Mouse (Mus musculus) limb, embryonic 13.5 days (tissue): ENCODE measurements around the gene Bcl7c. TPM values are rescaled to one million over a fixed set of nuclear protein-coding genes. Genes with fewer than 3 reads are reported as not detected.
"Not testable (repeated sequence)": the region's sequence is repeated elsewhere in the genome, so short reads cannot be mapped to it uniquely, and the experiment has no call there.

ENCODE experiments used
- ATAC-seq: fragments of 200-750 bp; cut with Nextera tagmentation; 2 replicates; pipeline ENCODE4 v1.8.0; 2017; ENCODE audit warnings: low read depth, moderate number of reproducible peaks, moderate TSS enrichment; ENCODE audit not compliant: low FRiP score
- H3K27ac ChIP-seq: fragments of 300-500 bp; sonication (generic); 2 replicates; pipeline ENCODE4 v1.5.1; 2015; ENCODE audit warnings: inconsistent platforms, mild to moderate bottlenecking, moderate library complexity
- H3K27me3 ChIP-seq: fragments of 300-500 bp; sonication (generic); 2 replicates; pipeline ENCODE4 v1.6.1; 2015; ENCODE audit warnings: mild to moderate bottlenecking, inconsistent platforms
- H3K36me3 ChIP-seq: fragments of 300-500 bp; sonication (generic); 2 replicates; pipeline ENCODE4 v1.6.1; 2015; ENCODE audit warnings: inconsistent platforms, mild to moderate bottlenecking, moderate library complexity
- H3K4me1 ChIP-seq: fragments of 300-500 bp; sonication (generic); 2 replicates; pipeline ENCODE4 v1.6.1; 2015; ENCODE audit warnings: inconsistent platforms
- H3K4me2 ChIP-seq: fragments of 300-500 bp; sonication (generic); replicated peaks from 2 replicates; pipeline ENCODE4 v1.6.1; 2015; ENCODE audit warnings: inconsistent platforms, mild to moderate bottlenecking, moderate library complexity
- H3K4me3 ChIP-seq: fragments of 300-500 bp; sonication (generic); 2 replicates; pipeline ENCODE4 v1.5.1; 2015; ENCODE audit warnings: moderate library complexity, mild to moderate bottlenecking, inconsistent platforms
- H3K9ac ChIP-seq: fragments of 300-500 bp; sonication (generic); 2 replicates; pipeline ENCODE4 v1.6.1; 2015; ENCODE audit warnings: mild to moderate bottlenecking, inconsistent platforms
- H3K9me3 ChIP-seq: fragments of 300-500 bp; sonication (generic); 2 replicates; pipeline ENCODE4 v1.6.1; 2016; ENCODE audit warnings: inconsistent platforms
- WGBS: fragments of 180-500 bp; shearing (Covaris S2); methylation state at CpG from one replicate; pipeline ENCODE4 v1.1.7; 2015; 5-methylcytosine and 5-hydroxymethylcytosine counted together
- polyA plus RNA-seq: library from polyadenylated mRNA; unstranded; fragments of >200 nt; fragmentation: Nextera tagmentation; extraction: Ambion mirVana; gene quantifications from 2 replicates; pipeline ENCODE4 v1.2.1, GENCODE M21; 2015

The Bcl7c gene
- polyA plus RNA-seq, 1 experiment from 2014 or later: 82.3 TPM

GRCm38 (mm10) chr7:127745251-127745651 lies 36.5 kb upstream of the Bcl7c start:
- ATAC-seq: peak; percentile 85
- peak overlapping the region; percentile 93 for H3K27ac ChIP-seq
- H3K4me3 ChIP-seq: peak overlapping the region; percentile 96
- under 1% methylated on average over 19 of the region's 19 CpGs for WGBS
- H3K4me1 ChIP-seq: peaks cover 22% of the 10 kb centered on the region
- peaks cover 25% of the 10 kb centered on the region for H3K36me3 ChIP-seq
- peak overlapping the region; percentile 85 for H3K4me2 ChIP-seq
- peak overlapping the region; percentile 92 for H3K9ac ChIP-seq
- H3K9me3 ChIP-seq: no peaks in the 10 kb centered on the region
- no peaks in the 10 kb centered on the region for H3K27me3 ChIP-seq

- Histone ChIP-seq H3K4me1 (peaks cover 22% of the 10 kb centered on the region), H3K4me2 (peak within 1 kb of the TSS; percentile 85), H3K9me3 (no peaks in the 10 kb centered on the region), H3K9ac (peak within 1 kb of the TSS; percentile 92), H3K4me3 (peak within 1 kb of the TSS; percentile 96), H3K36me3 (peaks cover 17% of the 10 kb centered on the region), H3K27ac (peak within 1 kb of the TSS; percentile 93), H3K27me3 (no peaks in the 10 kb centered on the region)
- no peak for ATAC-seq
- WGBS: 1% methylated on average over 26 of the region's 26 CpGs
These were observed 35.8 kb upstream of the Bcl7c start, which contains the start of gene Fbxl19 for GRCm38 (mm10) chr7:127744366-127745045. Gene Fbxl19, plus strand, starts transcription at chr7:127744543.

DNA sequence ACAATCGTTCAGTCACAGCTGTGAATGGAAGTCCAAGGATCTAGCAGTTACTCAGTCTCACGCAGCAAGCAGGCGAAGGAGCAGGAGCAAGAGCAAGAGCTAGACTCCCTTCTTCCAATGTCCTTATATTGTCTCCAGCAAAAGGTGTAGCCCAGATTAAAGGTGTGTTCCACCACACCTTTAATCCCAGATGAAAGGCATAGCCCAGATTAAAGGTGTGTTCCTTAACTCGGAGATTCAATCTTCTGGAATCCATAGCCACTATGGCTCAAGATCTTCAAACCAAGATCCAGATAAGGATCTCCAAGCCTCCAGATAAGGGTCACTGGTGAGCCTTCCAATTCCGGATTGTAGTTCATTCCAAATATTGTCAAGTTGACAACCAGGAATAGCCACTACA lies 23.3 kb upstream of the Bcl7c start, which contains the start of gene Ctf2:
TSS of gene Ctf2 (minus strand) at position 101 of the 400 bp plus-strand sequence.
- not testable (repeated sequence) for H3K9ac ChIP-seq, H3K4me3 ChIP-seq, H3K27me3 ChIP-seq, H3K36me3 ChIP-seq, H3K4me2 ChIP-seq, ATAC-seq, H3K4me1 ChIP-seq, H3K27ac ChIP-seq, H3K9me3 ChIP-seq
- 100% methylated on average over 1 of the region's 5 CpGs for WGBS

DNA sequence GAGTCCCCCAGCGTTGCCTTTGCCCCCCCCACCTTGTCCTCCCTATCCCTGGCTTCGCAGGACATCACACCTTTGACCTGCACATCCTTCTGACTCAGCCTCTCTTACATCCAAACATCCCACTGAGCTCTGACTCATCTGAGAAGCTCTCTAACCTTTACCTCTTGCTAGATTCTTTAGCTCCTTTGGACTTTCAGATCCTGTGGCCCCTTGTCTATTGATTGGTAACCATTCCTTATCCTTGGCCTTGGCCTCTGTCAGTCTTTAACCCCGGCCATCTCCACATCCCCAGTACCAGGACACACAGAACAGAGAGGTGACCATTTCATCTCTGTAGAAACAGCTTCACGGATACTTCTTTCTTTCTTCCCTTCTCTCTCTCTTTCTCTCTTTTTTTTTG lies 21.4 kb upstream of the Bcl7c start:
- H3K4me3 ChIP-seq: no peak overlapping the region
- H3K9me3 ChIP-seq: no peaks in the 10 kb centered on the region
- no peaks in the 10 kb centered on the region for H3K27me3 ChIP-seq
- no peaks in the 10 kb centered on the region for H3K4me1 ChIP-seq
- no peak overlapping the region for H3K4me2 ChIP-seq
- H3K9ac ChIP-seq: no peak overlapping the region
- no peaks in the 10 kb centered on the region for H3K36me3 ChIP-seq
- WGBS: 68% methylated on average over 4 of the region's 4 CpGs
- no peak overlapping the region for H3K27ac ChIP-seq
- no peak for ATAC-seq

GRCm38 (mm10) chr7:127727898-127728297 lies 19.2 kb upstream of the Bcl7c start:
- no peak overlapping the region for H3K4me3 ChIP-seq
- no peak overlapping the region for H3K27ac ChIP-seq
- no peaks in the 10 kb centered on the region for H3K36me3 ChIP-seq
- WGBS: 88% methylated on average over 7 of the region's 7 CpGs
- no peak overlapping the region for H3K4me2 ChIP-seq
- H3K27me3 ChIP-seq: no peaks in the 10 kb centered on the region
- ATAC-seq: no peak
- H3K9me3 ChIP-seq: no peaks in the 10 kb centered on the region
- no peak overlapping the region for H3K9ac ChIP-seq
- no peaks in the 10 kb centered on the region for H3K4me1 ChIP-seq

- no peaks in the 10 kb centered on the region for H3K9me3 ChIP-seq
- no peak overlapping the region for H3K4me3 ChIP-seq
- 63% methylated on average over 6 of the region's 6 CpGs for WGBS
- H3K27me3 ChIP-seq: no peaks in the 10 kb centered on the region
- no peak overlapping the region for H3K4me2 ChIP-seq
- ATAC-seq: no peak
- no peak overlapping the region for H3K9ac ChIP-seq
- H3K4me1 ChIP-seq: no peaks in the 10 kb centered on the region
- H3K27ac ChIP-seq: no peak overlapping the region
- H3K36me3 ChIP-seq: no peaks in the 10 kb centered on the region
These were observed 17.2 kb upstream of the Bcl7c start for GRCm38 (mm10) chr7:127725924-127726323.

GRCm38 (mm10) chr7:127725490-127725889 lies 16.8 kb upstream of the Bcl7c start:
- Histone ChIP-seq H3K27me3 (no peaks in the 10 kb centered on the region), H3K36me3 (no peaks in the 10 kb centered on the region), H3K4me3 (no peak overlapping the region), H3K27ac (no peak overlapping the region), H3K4me1 (no peaks in the 10 kb centered on the region), H3K4me2 (no peak overlapping the region), H3K9me3 (no peaks in the 10 kb centered on the region), H3K9ac (no peak overlapping the region)
- WGBS: 47% methylated on average over 2 of the region's 2 CpGs
- ATAC-seq: no peak

- no peak overlapping the region for H3K4me2 ChIP-seq
- H3K27me3 ChIP-seq: no peaks in the 10 kb centered on the region
- no peaks in the 10 kb centered on the region for H3K9me3 ChIP-seq
- no peak overlapping the region for H3K9ac ChIP-seq
- ATAC-seq: no peak
- no peak overlapping the region for H3K4me3 ChIP-seq
- H3K4me1 ChIP-seq: peaks cover 24% of the 10 kb centered on the region
- H3K27ac ChIP-seq: no peak overlapping the region
- peaks cover 39% of the 10 kb centered on the region for H3K36me3 ChIP-seq
- 93% methylated on average over 6 of the region's 6 CpGs for WGBS
These were observed 10.5 kb upstream of the Bcl7c start for GRCm38 (mm10) chr7:127719258-127719657.

DNA sequence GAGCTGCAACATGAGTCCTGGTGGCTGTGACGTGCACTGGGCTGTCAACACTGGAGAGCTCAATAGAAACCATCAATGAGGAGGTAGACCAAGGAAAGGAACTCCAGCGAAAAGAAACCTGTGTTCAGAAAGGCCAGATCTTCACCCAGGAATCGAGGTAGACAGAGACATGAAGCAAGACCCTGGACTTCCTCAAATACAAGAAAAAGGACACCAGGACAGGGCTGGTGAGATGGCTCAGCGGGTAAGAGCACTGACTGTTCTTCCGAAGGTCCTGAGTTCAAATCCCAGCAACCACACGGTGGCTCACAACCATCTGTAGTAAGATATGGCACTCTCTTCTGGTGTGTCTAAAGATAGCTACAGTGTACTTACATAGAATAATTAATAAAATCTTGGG lies 9.6 kb upstream of the Bcl7c start:
- no peak overlapping the region for H3K9ac ChIP-seq
- WGBS: 90% methylated on average over 6 of the region's 6 CpGs

DNA sequence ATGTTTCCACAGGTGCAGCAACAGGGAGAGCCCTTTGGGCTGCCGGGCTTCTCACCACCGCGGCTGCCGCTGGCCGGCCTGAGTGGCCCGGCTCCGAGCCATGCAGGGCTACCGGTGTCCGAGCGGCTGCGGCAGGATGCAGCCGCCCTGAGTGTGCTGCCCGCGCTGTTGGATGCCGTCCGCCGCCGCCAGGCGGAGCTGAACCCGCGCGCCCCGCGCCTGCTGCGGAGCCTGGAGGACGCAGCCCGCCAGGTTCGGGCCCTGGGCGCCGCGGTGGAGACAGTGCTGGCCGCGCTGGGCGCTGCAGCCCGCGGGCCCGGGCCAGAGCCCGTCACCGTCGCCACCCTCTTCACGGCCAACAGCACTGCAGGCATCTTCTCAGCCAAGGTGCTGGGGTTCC lies 8.3 kb upstream of the Bcl7c start:
- H3K4me1 ChIP-seq: peaks cover 38% of the 10 kb centered on the region
- H3K27ac ChIP-seq: no peak overlapping the region
- H3K36me3 ChIP-seq: peaks cover 39% of the 10 kb centered on the region
- H3K4me3 ChIP-seq: peak overlapping the region; percentile 40
- peak overlapping the region; percentile 68 for H3K4me2 ChIP-seq
- no peaks in the 10 kb centered on the region for H3K27me3 ChIP-seq
- 2% methylated on average over 38 of the region's 41 CpGs for WGBS
- H3K9me3 ChIP-seq: no peaks in the 10 kb centered on the region
- no peak for ATAC-seq
- H3K9ac ChIP-seq: peak overlapping the region; percentile 73

More for the DNA sequence above, 9.6 kb upstream of the Bcl7c start:
- ATAC-seq: no peak
- Histone ChIP-seq H3K27ac (no peak overlapping the region), H3K4me3 (no peak overlapping the region), H3K27me3 (no peaks in the 10 kb centered on the region), H3K4me2 (no peak overlapping the region), H3K36me3 (peaks cover 39% of the 10 kb centered on the region), H3K9me3 (no peaks in the 10 kb centered on the region), H3K4me1 (peaks cover 33% of the 10 kb centered on the region)

DNA sequence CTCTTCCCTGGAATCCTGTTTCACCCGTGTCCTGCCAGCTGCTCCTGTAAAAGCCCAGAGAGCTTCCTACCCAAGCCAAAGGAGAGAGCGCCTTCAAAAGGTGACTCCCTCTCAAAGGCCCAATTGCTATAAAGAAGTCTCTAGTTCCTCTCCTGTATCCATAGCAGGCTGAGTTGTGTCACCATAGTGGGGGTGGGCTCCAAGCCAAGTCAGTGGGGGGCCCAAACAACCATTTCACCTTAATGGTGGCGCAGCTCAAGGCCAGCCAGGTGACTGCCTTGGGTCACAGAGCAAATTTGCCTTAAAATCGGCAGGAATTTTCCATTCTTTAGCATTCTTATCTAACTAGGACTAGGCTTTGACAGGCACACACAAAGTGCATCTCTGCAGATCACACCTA lies 6.1 kb upstream of the Bcl7c start:
- no peaks in the 10 kb centered on the region for H3K9me3 ChIP-seq
- H3K4me2 ChIP-seq: 0 out of 2 replicates have a peak overlapping the region, but pooled peaks have one; percentile 3
- no peak overlapping the region for H3K9ac ChIP-seq
- no peak overlapping the region for H3K27ac ChIP-seq
- no peak overlapping the region for H3K4me3 ChIP-seq
- peaks cover 38% of the 10 kb centered on the region for H3K36me3 ChIP-seq
- H3K4me1 ChIP-seq: peaks cover 54% of the 10 kb centered on the region
- H3K27me3 ChIP-seq: no peaks in the 10 kb centered on the region
- WGBS: 80% methylated on average over 4 of the region's 4 CpGs
- no peak for ATAC-seq

- H3K4me3 ChIP-seq: peak within 1 kb of the TSS; percentile 51
- H3K4me2 ChIP-seq: peak within 1 kb of the TSS; percentile 72
- WGBS: under 1% methylated on average over 28 of the region's 28 CpGs
- no peaks in the 10 kb centered on the region for H3K9me3 ChIP-seq
- H3K36me3 ChIP-seq: peaks cover 20% of the 10 kb centered on the region
- peak within 1 kb of the TSS; percentile 97 for H3K27ac ChIP-seq
- ATAC-seq: peak; percentile 82
- peaks cover 62% of the 10 kb centered on the region for H3K4me1 ChIP-seq
- peak within 1 kb of the TSS; percentile 72 for H3K9ac ChIP-seq
- H3K27me3 ChIP-seq: no peaks in the 10 kb centered on the region
These were observed 4.0 kb upstream of the Bcl7c start, which contains the start of gene Ctf1 for GRCm38 (mm10) chr7:127712461-127713385. Gene Ctf1, plus strand, starts transcription at chr7:127712736.
